Mouse (Mus musculus): ENCODE measurements around the gene Pigb.

GRCm38 (mm10) chr9:73044146-73045079 is 4.2 kb upstream of the Pigb start, which contains the start of gene Rab27a:
- peak; percentile 54; the same call in 1 of the 2 replicates for TF ChIP-seq POLR2A (IDR thresholded peaks at IDR 0.05; ENCODE audit: borderline replicate concordance, control insufficient read depth, low read depth, low read length)
- peak; percentile 97 for TF ChIP-seq CTCF (IDR thresholded peaks at IDR 0.05; ENCODE audit: control insufficient read depth, insufficient read depth, low read length)

All from bone marrow, adult 2 months (tissue).